Mouse (Mus musculus) lung, adult 2 months (tissue): ENCODE data around the gene Tbc1d24. TPM values are rescaled to one million over a fixed set of nuclear protein-coding genes. Genes with fewer than 3 reads are reported as not detected.

Experiments
- DNase-seq: peaks from one replicate; pipeline ENCODE4 v3.0.0; 2022
- H3K4me1 ChIP-seq: fragments of 200-500 bp; 2 replicates; pipeline ENCODE4 v1.6.1; 2011; ENCODE audit warnings: low read length; ENCODE audit not compliant: control insufficient read depth, insufficient read depth
- H3K4me3 ChIP-seq: fragments of 200-500 bp; replicated peaks from 2 replicates; pipeline ENCODE3; 2011; ENCODE audit warnings: low read depth, mild to moderate bottlenecking, control low read depth, low read length; ENCODE audit errors: extremely low read depth
- CTCF ChIP-seq: fragments of 200-500 bp; IDR thresholded peaks from 2 replicates; pipeline ENCODE4 v1.5.1; 2011; ENCODE audit warnings: mild to moderate bottlenecking, low read length, control low read depth; ENCODE audit not compliant: insufficient read depth
- POLR2A ChIP-seq: fragments of 200-500 bp; IDR thresholded peaks from 2 replicates; pipeline ENCODE4 v1.6.1; 2011; ENCODE audit warnings: low read depth, mild to moderate bottlenecking, control low read depth, low read length, borderline replicate concordance; ENCODE audit errors: extremely low read depth
- WGBS: fragments of 180-500 bp; shearing (Covaris S2); methylation state at CpG from one replicate; pipeline ENCODE4 v1.1.7; 2018; 5-methylcytosine and 5-hydroxymethylcytosine counted together
- polyA plus RNA-seq: library from polyadenylated mRNA; depleted of rRNA; stranded (reverse); fragments of >200 nt; gene quantifications from 2 replicates; pipeline ENCODE4 v1.2.3, GENCODE M21; 2012

Gene Tbc1d24
- polyA plus RNA-seq, 1 experiment, result 30.2 TPM

- 85% methylated on average over 3 of the region's 3 CpGs for WGBS
- Histone ChIP-seq H3K4me1 (0 out of 2 replicates have a peak, but pooled peaks cover 3% of the 10 kb centered on the region), H3K4me3 (no peak overlapping the region)
- no peak for DNase-seq
- TF ChIP-seq POLR2A (no peak), CTCF (no peak)
Measured at GRCm38 (mm10) chr17:24156394-24156793, 49.0 kb downstream of the Tbc1d24 start.

DNA sequence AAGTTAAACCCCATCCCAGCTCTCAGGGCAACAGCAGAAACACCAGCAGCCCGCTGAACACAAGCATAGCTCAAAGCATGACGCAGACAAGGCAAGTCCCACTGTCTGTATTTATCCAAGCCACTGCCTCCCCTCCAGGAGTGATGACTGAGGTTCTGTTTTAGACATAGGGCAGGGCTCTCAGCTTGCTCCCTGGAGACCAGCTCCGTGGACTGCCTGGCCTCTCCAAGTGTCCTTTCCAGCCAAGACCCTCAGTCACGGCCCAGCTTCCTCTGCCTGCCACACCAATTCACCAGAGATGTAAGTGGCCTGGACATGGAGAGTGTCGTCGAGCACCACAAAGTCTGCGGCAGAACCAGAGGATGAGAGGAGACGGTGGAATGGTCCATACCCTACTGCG lies 49.6 kb downstream of the Tbc1d24 start:
- TF ChIP-seq CTCF (no peak), POLR2A (no peak)
- H3K4me1 ChIP-seq, result 0 out of 2 replicates have a peak, but pooled peaks cover 3% of the 10 kb centered on the region
- no peak for DNase-seq
- no peak overlapping the region for H3K4me3 ChIP-seq
- WGBS, result 94% methylated on average over 9 of the region's 9 CpGs

GRCm38 (mm10) chr17:24154463-24154862 lies 50.9 kb downstream of the Tbc1d24 start:
- H3K4me3 ChIP-seq, result no peak overlapping the region
- H3K4me1 ChIP-seq, result 0 out of 2 replicates have a peak, but pooled peaks cover 3% of the 10 kb centered on the region
- no peak for TF ChIP-seq POLR2A
- TF ChIP-seq CTCF, result no peak
- 44% methylated on average over 3 of the region's 3 CpGs for WGBS
- peak; percentile 38 for DNase-seq

DNA sequence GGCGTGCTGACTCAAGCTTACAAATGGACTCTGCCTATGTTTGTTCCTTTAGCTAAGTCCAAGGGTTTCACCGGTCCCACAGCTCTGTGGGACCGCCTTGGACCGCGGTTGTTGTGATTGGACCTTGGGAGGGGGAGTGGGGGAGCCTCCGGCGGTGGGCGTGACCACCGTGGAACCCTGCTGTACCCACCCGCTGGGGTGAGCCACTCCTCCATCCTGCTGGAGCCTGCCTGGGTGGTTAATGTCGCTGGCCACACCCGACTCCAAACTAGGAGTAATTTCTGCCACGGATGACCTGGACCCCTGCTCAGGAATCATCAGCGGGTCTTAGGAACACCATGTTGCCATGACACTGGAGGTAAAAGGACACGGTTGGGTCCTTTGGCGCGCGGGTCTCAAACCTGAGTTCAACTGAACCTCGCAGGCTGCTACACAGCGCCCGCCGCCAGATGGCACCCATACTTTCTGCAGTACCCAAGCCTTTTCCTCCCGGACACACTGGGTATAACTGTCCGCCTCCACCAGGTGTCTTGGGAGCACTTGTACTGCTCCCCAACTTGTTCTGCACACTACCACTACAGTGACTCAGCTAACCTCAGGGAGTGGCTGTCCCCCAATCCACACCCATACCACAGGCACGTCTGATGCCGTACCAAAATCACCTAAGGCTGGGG lies 53.3 kb downstream of the Tbc1d24 start:
- Histone ChIP-seq H3K4me1 (0 out of 2 replicates have a peak, but pooled peaks cover 3% of the 10 kb centered on the region), H3K4me3 (peak overlapping the region; percentile 32)
- peak; percentile 82 for DNase-seq
- no peak for TF ChIP-seq POLR2A
- TF ChIP-seq CTCF, result peak; percentile 77
- under 1% methylated on average over 26 of the region's 26 CpGs for WGBS

DNA sequence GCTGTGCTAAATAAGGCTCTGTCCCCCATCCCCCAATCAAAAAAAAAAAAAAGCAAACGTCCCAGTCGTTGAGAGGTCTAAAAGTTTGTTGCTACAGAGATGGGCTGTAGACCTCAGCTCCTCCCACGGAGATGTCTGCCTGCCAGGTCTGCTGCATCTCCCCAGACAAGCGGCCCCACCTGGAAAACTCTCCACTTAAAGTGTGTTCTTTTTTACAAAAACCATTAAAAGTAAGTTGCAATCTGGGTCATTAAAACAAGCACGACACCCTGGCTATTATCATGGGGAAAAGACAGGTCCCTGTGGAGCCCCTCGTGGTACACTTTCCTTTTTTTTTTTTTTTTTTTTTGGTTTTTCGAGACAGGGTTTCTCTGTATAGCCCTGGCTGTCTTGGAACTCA lies 54.0 kb downstream of the Tbc1d24 start:
- no peak for TF ChIP-seq POLR2A
- no peak for TF ChIP-seq CTCF
- 0 out of 2 replicates have a peak, but pooled peaks cover 3% of the 10 kb centered on the region for H3K4me1 ChIP-seq
- WGBS, result 13% methylated on average over 7 of the region's 7 CpGs
- no peak for DNase-seq
- H3K4me3 ChIP-seq, result no peak overlapping the region

- 0 out of 2 replicates have a peak, but pooled peaks cover 3% of the 10 kb centered on the region for H3K4me1 ChIP-seq
- DNase-seq, result no peak
- no peak within 1 kb of the TSS for H3K4me3 ChIP-seq
- TF ChIP-seq POLR2A (no peak), CTCF (no peak)
- 91% methylated on average over 2 of the region's 2 CpGs for WGBS
Measured at GRCm38 (mm10) chr17:24150824-24151223, 54.5 kb downstream of the Tbc1d24 start, which contains the start of gene Pdpk1. Gene Pdpk1 (minus strand): TSS chr17:24150924.

DNA sequence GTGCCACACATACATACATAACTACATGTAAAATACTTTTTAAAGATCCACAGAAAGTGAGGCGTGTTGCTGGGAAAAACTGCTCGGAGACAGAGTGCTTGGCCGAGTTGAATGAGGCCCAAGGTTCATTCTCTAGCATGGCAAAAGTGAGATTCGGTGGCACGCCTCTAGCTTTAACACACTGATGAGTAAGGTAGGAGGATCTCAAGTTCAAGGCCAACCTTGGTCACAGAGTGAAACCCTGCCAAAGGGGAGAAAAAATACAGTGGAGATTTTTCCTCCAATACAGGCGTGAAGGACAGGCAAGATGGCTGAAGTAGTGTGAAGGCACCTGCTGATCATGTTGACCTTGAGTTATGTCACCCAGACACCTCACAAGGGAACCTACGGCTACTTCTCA lies 55.9 kb downstream of the Tbc1d24 start:
- no peak overlapping the region for H3K4me3 ChIP-seq
- DNase-seq, result no peak
- 0 out of 2 replicates have a peak, but pooled peaks cover 3% of the 10 kb centered on the region for H3K4me1 ChIP-seq
- 87% methylated on average over 7 of the region's 7 CpGs for WGBS
- TF ChIP-seq POLR2A, result no peak
- no peak for TF ChIP-seq CTCF

DNA sequence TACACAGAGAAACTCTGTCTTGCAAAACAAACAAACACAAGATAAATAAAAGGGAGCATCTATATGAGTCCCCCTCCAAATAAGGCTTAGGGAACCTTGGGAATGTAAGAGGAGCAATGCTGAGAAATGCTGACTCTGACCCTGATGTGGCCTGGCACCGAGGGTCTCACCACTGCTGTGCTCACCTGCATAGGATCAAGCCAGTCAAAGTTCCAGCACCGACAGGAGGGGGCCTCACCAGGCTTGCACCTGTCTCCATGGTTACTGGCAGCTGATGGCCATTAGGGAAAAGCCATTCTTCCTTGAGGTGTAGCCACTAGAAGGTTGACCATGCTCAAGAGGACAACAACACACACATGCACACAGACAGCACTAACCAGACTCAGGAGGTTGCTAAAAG lies 62.5 kb downstream of the Tbc1d24 start:
- no peak overlapping the region for H3K4me3 ChIP-seq
- no peak for DNase-seq
- H3K4me1 ChIP-seq, result peaks cover 9% of the 10 kb centered on the region
- 43% methylated on average over 2 of the region's 2 CpGs for WGBS
- TF ChIP-seq CTCF (no peak), POLR2A (no peak)

DNA sequence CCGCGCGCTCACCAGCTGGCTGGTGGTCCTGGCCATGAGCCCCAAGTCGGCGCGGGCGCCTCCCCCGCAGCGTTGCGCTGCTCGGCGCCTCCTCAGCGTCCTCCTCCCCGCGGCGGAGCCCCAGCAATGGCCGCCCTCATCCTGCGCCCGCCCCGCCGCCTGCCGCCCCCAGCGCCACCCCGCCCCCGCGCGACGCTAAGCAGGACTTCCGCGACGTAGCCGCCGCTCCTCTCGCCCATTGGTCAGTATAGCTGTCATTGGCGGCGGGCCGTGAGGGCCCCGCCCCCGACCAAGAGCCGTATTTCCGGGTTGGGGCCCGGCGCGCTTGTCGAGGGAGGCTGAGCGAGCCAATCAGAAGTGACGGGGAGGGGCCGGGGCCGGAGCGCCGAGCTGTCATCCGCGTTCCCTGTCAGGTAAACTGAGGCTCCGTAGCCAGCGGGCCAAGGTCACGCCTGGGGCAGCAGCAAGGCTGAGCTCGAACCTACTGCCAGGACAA lies 63.9 kb downstream of the Tbc1d24 start:
- peaks cover 10% of the 10 kb centered on the region for H3K4me1 ChIP-seq
- WGBS, result under 1% methylated on average over 57 of the region's 57 CpGs
- peak overlapping the region; percentile 98 for H3K4me3 ChIP-seq
- TF ChIP-seq POLR2A (peak; percentile 64; the same call in 1 of the 2 replicates), CTCF (no peak)
- DNase-seq, result peak; percentile 95

DNA sequence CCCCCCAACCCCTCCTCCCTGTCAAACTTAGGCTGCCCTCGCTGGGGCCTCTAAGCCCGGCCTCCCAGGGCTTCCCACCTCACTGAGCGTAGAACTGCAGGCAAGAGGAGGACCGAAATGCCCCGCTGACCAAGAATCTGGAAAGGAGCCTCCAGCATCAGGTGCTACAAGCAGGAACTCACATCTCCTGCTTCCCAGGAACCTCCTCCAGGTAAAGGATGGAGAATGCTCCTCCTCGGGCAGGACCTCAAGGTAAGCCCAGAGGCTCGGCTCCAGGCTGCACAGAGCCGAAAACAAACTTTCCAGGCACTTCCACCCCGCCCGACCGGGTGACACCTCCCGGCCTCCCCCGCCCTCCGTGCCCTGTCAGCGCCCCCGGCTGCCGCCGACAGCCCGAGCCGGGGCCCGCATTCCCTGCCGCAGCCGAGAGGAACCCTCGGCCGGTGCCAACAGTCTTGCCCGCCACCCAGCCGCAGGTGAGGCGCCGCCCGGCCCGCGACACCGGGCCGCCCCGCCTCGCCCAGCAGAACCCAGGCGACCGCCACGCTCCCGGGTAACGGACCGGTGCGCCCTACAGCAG lies 64.4 kb downstream of the Tbc1d24 start:
- no peak for DNase-seq
- TF ChIP-seq CTCF (no peak), POLR2A (no peak)
- WGBS, result under 1% methylated on average over 28 of the region's 43 CpGs
- peak overlapping the region; percentile 90 for H3K4me3 ChIP-seq
- peaks cover 10% of the 10 kb centered on the region for H3K4me1 ChIP-seq
